Mouse (Mus musculus): ENCODE measurements at regions not wholly inside any gene's neighbourhood (a gene's known extent, or its start where the extent isn't known, plus 50 kb on each side); places are given as distances from the start of the nearest gene placed in this dataset.

- intact Hi-C loops (cut with DNase I): no loop called here
- H3K27ac ChIP-seq: no peak overlapping the region
- TF ChIP-seq CTCF (IDR thresholded peaks at IDR 0.05): no peak; the same call in 1 of the 2 replicates
- no peak for DNase-seq (ENCODE audit: extremely low spot score in 1 of 2, low spot score in 2 of 2)
- H3K4me3 ChIP-seq: no peak overlapping the region
Observed at GRCm38 (mm10) chr1:28229611-28230010, 550.4 kb downstream of the Gm597 start.

- TF ChIP-seq CTCF (IDR thresholded peaks at IDR 0.05): no peak
- H3K27ac ChIP-seq: peak overlapping the region; percentile 69
- peak in 1 of 2 experiments; percentile 13 for DNase-seq (ENCODE audit: extremely low spot score in 1 of 2, low spot score in 2 of 2)
- H3K4me3 ChIP-seq: no peak overlapping the region
- intact Hi-C loops (cut with DNase I): no loop called here
Observed at GRCm38 (mm10) chr1:28214243-28215038, 565.6 kb downstream of the Gm597 start.
